Mouse (Mus musculus) embryonic facial prominence, embryonic 11.5 days (tissue): ENCODE measurements around the gene Raly. TPM values are rescaled to one million over a fixed set of nuclear protein-coding genes. Genes with fewer than 3 reads are reported as not detected.
A peak's percentile ranks its signal among the peaks of the same experiment; 100 is the strongest.

ENCODE experiments used
- ATAC-seq: fragments of 200-750 bp; cut with Nextera tagmentation; replicated peaks from 2 replicates; pipeline ENCODE4 v1.8.0; 2017; ENCODE audit warnings: low read depth; ENCODE audit not compliant: insufficient number of reproducible peaks, low FRiP score, low TSS enrichment
- DNase-seq: peaks from one replicate; pipeline ENCODE4 v3.0.0-alpha.2; 2015; ENCODE audit warnings: low spot score
- H3K27ac ChIP-seq: fragments of 300-500 bp; sonication (generic); replicated peaks from 2 replicates; pipeline ENCODE4 v1.5.1; 2014; ENCODE audit warnings: mild to moderate bottlenecking, low read depth, low read length, control low read depth
- H3K27me3 ChIP-seq: fragments of 300-500 bp; sonication (generic); 2 replicates; pipeline ENCODE4 v1.6.1; 2014; ENCODE audit warnings: mild to moderate bottlenecking, low read length, moderate library complexity, mixed read lengths; ENCODE audit not compliant: control insufficient read depth, insufficient read depth
- H3K36me3 ChIP-seq: fragments of 300-500 bp; sonication (generic); replicated peaks from 2 replicates; pipeline ENCODE4 v1.6.1; 2014; ENCODE audit warnings: low read depth, mild to moderate bottlenecking, low read length, moderate library complexity, mixed read lengths; ENCODE audit not compliant: control insufficient read depth, insufficient read depth
- H3K4me1 ChIP-seq: fragments of 300-500 bp; sonication (generic); 2 replicates; pipeline ENCODE4 v1.6.1; 2014; ENCODE audit warnings: low read length, mixed read lengths; ENCODE audit not compliant: control insufficient read depth, insufficient read depth
- H3K4me2 ChIP-seq: fragments of 300-500 bp; sonication (generic); 2 replicates; pipeline ENCODE4 v1.6.1; 2014; ENCODE audit warnings: low read depth, mild to moderate bottlenecking, control low read depth, low read length, moderate library complexity
- H3K4me3 ChIP-seq: fragments of 300-500 bp; sonication (generic); 2 replicates; pipeline ENCODE4 v1.5.1; 2014; ENCODE audit warnings: low read depth, low read length, control low read depth
- H3K9ac ChIP-seq: fragments of 300-500 bp; sonication (generic); replicated peaks from 2 replicates; pipeline ENCODE4 v1.6.1; 2014; ENCODE audit warnings: mild to moderate bottlenecking, control low read depth, low read length
- H3K9me3 ChIP-seq: fragments of 300-500 bp; sonication (generic); replicated peaks from 2 replicates; pipeline ENCODE4 v1.6.1; 2016; ENCODE audit warnings: mild to moderate bottlenecking, low read length, inconsistent platforms, mixed read lengths; ENCODE audit not compliant: control insufficient read depth
- WGBS: fragments of 180-500 bp; shearing (Covaris S2); extraction: QIAGEN DNeasy Blood & Tissue Kit; methylation state at CpG from one replicate; pipeline ENCODE4 v1.1.7; 2014; 5-methylcytosine and 5-hydroxymethylcytosine counted together
- polyA plus RNA-seq: library from polyadenylated mRNA; unstranded; fragments of >200 nt; fragmentation: Nextera tagmentation; extraction: Ambion mirVana; gene quantifications from 2 replicates; pipeline ENCODE4 v1.2.1, GENCODE M21; 2014

Gene Raly
- 67.2 and 80.0 TPM in 2 replicates for polyA plus RNA-seq

GRCm38 (mm10) chr2:154790656-154791483 is at the start of gene Raly, which contains the start of gene a:
Gene Raly, plus strand, starts transcription at chr2:154791096.
Gene a, plus strand, starts transcription at chr2:154791402.
- WGBS, result under 1% methylated on average over 81 of the region's 89 CpGs
- Histone ChIP-seq H3K27me3 (no peaks in the 10 kb centered on the region), H3K4me2 (peak within 1 kb of the TSS; percentile 57), H3K36me3 (no peaks in the 10 kb centered on the region), H3K9me3 (no peaks in the 10 kb centered on the region), H3K9ac (peak within 1 kb of the TSS; percentile 98), H3K27ac (peak within 1 kb of the TSS; percentile 90), H3K4me3 (peak within 1 kb of the TSS; percentile 97), H3K4me1 (no peaks in the 10 kb centered on the region)
- ATAC-seq (peak; percentile 97), DNase-seq (peak; percentile 99)

- Histone ChIP-seq H3K4me1 (no peaks in the 10 kb centered on the region), H3K4me2 (no peak overlapping the region), H3K27ac (no peak overlapping the region), H3K36me3 (no peaks in the 10 kb centered on the region), H3K9me3 (no peaks in the 10 kb centered on the region), H3K4me3 (no peak overlapping the region), H3K27me3 (no peaks in the 10 kb centered on the region), H3K9ac (no peak overlapping the region)
- no peak for DNase-seq
- no peak for ATAC-seq
- 34% methylated on average over 10 of the region's 10 CpGs for WGBS
Observed at GRCm38 (mm10) chr2:154742911-154743819, 47.7 kb upstream of the Raly start.

- no peaks in the 10 kb centered on the region for H3K4me1 ChIP-seq
- DNase-seq (peak; percentile 15), ATAC-seq (no peak)
- H3K4me2 ChIP-seq, result no peak overlapping the region
- no peaks in the 10 kb centered on the region for H3K36me3 ChIP-seq
- no peak overlapping the region for H3K4me3 ChIP-seq
- H3K27me3 ChIP-seq, result no peaks in the 10 kb centered on the region
- H3K9ac ChIP-seq, result no peak overlapping the region
- H3K9me3 ChIP-seq, result no peaks in the 10 kb centered on the region
- WGBS, result 25% methylated on average over 4 of the region's 4 CpGs
- no peak overlapping the region for H3K27ac ChIP-seq
Observed at GRCm38 (mm10) chr2:154743915-154744314, 47.0 kb upstream of the Raly start.

- Histone ChIP-seq H3K9me3 (no peaks in the 10 kb centered on the region), H3K9ac (no peak overlapping the region), H3K27me3 (no peaks in the 10 kb centered on the region), H3K4me3 (no peak overlapping the region), H3K36me3 (no peaks in the 10 kb centered on the region), H3K27ac (no peak overlapping the region), H3K4me1 (no peaks in the 10 kb centered on the region), H3K4me2 (no peak overlapping the region)
- DNase-seq, result no peak
- no peak for ATAC-seq
- 83% methylated on average over 2 of the region's 2 CpGs for WGBS
Observed at GRCm38 (mm10) chr2:154748383-154748782, 42.5 kb upstream of the Raly start.

- H3K9me3 ChIP-seq, result no peaks in the 10 kb centered on the region
- H3K27ac ChIP-seq, result no peak overlapping the region
- H3K4me2 ChIP-seq, result no peak overlapping the region
- H3K9ac ChIP-seq, result no peak overlapping the region
- H3K4me3 ChIP-seq, result no peak overlapping the region
- H3K4me1 ChIP-seq, result no peaks in the 10 kb centered on the region
- DNase-seq (peak; percentile 65), ATAC-seq (no peak)
- no peaks in the 10 kb centered on the region for H3K27me3 ChIP-seq
- no peaks in the 10 kb centered on the region for H3K36me3 ChIP-seq
- 52% methylated on average over 23 of the region's 23 CpGs for WGBS
Observed at GRCm38 (mm10) chr2:154749046-154750036, 41.6 kb upstream of the Raly start.

GRCm38 (mm10) chr2:154751924-154752323 is 39.0 kb upstream of the Raly start:
- ATAC-seq (no peak), DNase-seq (peak; percentile 24)
- 53% methylated on average over 8 of the region's 8 CpGs for WGBS
- H3K4me1 ChIP-seq, result no peaks in the 10 kb centered on the region
- no peak overlapping the region for H3K27ac ChIP-seq
- no peak overlapping the region for H3K4me2 ChIP-seq
- H3K9me3 ChIP-seq, result no peaks in the 10 kb centered on the region
- no peaks in the 10 kb centered on the region for H3K36me3 ChIP-seq
- H3K4me3 ChIP-seq, result no peak overlapping the region
- no peaks in the 10 kb centered on the region for H3K27me3 ChIP-seq
- no peak overlapping the region for H3K9ac ChIP-seq

- no peak overlapping the region for H3K27ac ChIP-seq
- no peaks in the 10 kb centered on the region for H3K27me3 ChIP-seq
- H3K36me3 ChIP-seq, result no peaks in the 10 kb centered on the region
- DNase-seq (no peak), ATAC-seq (no peak)
- no peaks in the 10 kb centered on the region for H3K9me3 ChIP-seq
- 88% methylated on average over 2 of the region's 2 CpGs for WGBS
- H3K4me3 ChIP-seq, result no peak overlapping the region
- H3K4me1 ChIP-seq, result no peaks in the 10 kb centered on the region
- H3K4me2 ChIP-seq, result no peak overlapping the region
- H3K9ac ChIP-seq, result no peak overlapping the region
Observed at GRCm38 (mm10) chr2:154754068-154754560, 36.8 kb upstream of the Raly start.
